Mouse (Mus musculus): ENCODE measurements around the gene Vat1.
"Not testable (repeated sequence)": the region's sequence is repeated elsewhere in the genome, so short reads cannot be mapped to it uniquely, and the experiment has no call there.

Vat1 gene

GRCm38 (mm10) chr11:101441450-101442126, 24.4 kb downstream of the Vat1 start:
- not testable (repeated sequence) for DNase-seq

GRCm38 (mm10) chr11:101438006-101438405, 28.0 kb downstream of the Vat1 start:
- DNase-seq = not testable (repeated sequence)

GRCm38 (mm10) chr11:101436916-101437315, 29.1 kb downstream of the Vat1 start:
- DNase-seq = no peak

GRCm38 (mm10) chr11:101435831-101436230, 30.2 kb downstream of the Vat1 start:
- no peak for DNase-seq

- no peak for DNase-seq
Measured at GRCm38 (mm10) chr11:101433396-101433795, 32.6 kb downstream of the Vat1 start.

GRCm38 (mm10) chr11:101431327-101431726, 34.7 kb downstream of the Vat1 start:
- no peak for DNase-seq

GRCm38 (mm10) chr11:101426165-101426564, 39.9 kb downstream of the Vat1 start:
- no peak for DNase-seq

GRCm38 (mm10) chr11:101424925-101425813, 40.9 kb downstream of the Vat1 start, which contains the start of the genes Rundc1 and Ptges3l:
Gene Rundc1, plus strand, starts transcription at chr11:101425085.
Gene Ptges3l, minus strand, starts transcription at chr11:101425333.
- DNase-seq = peak; percentile 98

- no peak for DNase-seq
Measured at GRCm38 (mm10) chr11:101424105-101424851, 41.8 kb downstream of the Vat1 start, which contains the start of gene Gm27029. Gene Gm27029, minus strand, starts transcription at chr11:101424796.

- no peak for DNase-seq
Measured at GRCm38 (mm10) chr11:101420148-101420547, 45.9 kb downstream of the Vat1 start.

- no peak for DNase-seq
Measured at GRCm38 (mm10) chr11:101419610-101420009, 46.4 kb downstream of the Vat1 start.

GRCm38 (mm10) chr11:101418991-101419390, 47.0 kb downstream of the Vat1 start:
- DNase-seq = peak; percentile 26

GRCm38 (mm10) chr11:101417101-101417855, 48.8 kb downstream of the Vat1 start, which contains the start of gene Aarsd1:
Gene Aarsd1, minus strand, starts transcription at chr11:101417615.
- peak; percentile 90 for DNase-seq

- DNase-seq = no peak
Measured at GRCm38 (mm10) chr11:101416433-101417100, 49.5 kb downstream of the Vat1 start.

GRCm38 (mm10) chr11:101415306-101415705, 50.7 kb downstream of the Vat1 start:
- no peak for DNase-seq
